Mouse (Mus musculus) 416B (cell line): ENCODE measurements around the gene Arntl2.

Experiments used
- DNase-seq: peaks from one replicate; pipeline ENCODE4 v3.0.0; 2011; ENCODE audit warnings: low read depth

The Arntl2 gene

GRCm38 (mm10) chr6:146850050-146850449 lies 54.2 kb downstream of the Arntl2 start, which contains the start of gene Smco2:
Gene Smco2 (plus strand): TSS chr6:146850104.
- DNase-seq: no peak

GRCm38 (mm10) chr6:146851916-146852315 lies 56.1 kb downstream of the Arntl2 start:
- no peak for DNase-seq

GRCm38 (mm10) chr6:146852739-146853138 lies 56.9 kb downstream of the Arntl2 start:
- no peak for DNase-seq

GRCm38 (mm10) chr6:146855185-146855584 lies 59.3 kb downstream of the Arntl2 start:
- no peak for DNase-seq

GRCm38 (mm10) chr6:146857386-146857785 lies 61.5 kb downstream of the Arntl2 start:
- no peak for DNase-seq

- DNase-seq: peak; percentile 77
These were observed 67.3 kb downstream of the Arntl2 start for GRCm38 (mm10) chr6:146863154-146863553.

GRCm38 (mm10) chr6:146864370-146864769 lies 68.5 kb downstream of the Arntl2 start:
- DNase-seq: peak; percentile 30

- peak; percentile 63 for DNase-seq
These were observed 69.8 kb downstream of the Arntl2 start for GRCm38 (mm10) chr6:146865701-146866100.

GRCm38 (mm10) chr6:146871975-146872374 lies 76.1 kb downstream of the Arntl2 start:
- no peak for DNase-seq

GRCm38 (mm10) chr6:146874415-146874814 lies 78.6 kb downstream of the Arntl2 start:
- DNase-seq: no peak

GRCm38 (mm10) chr6:146876820-146877219 lies 81.0 kb downstream of the Arntl2 start:
- no peak for DNase-seq

GRCm38 (mm10) chr6:146877425-146878045 lies 81.7 kb downstream of the Arntl2 start:
- DNase-seq: no peak

GRCm38 (mm10) chr6:146878926-146879325 lies 83.1 kb downstream of the Arntl2 start:
- no peak for DNase-seq

- DNase-seq: no peak
These were observed 84.0 kb downstream of the Arntl2 start for GRCm38 (mm10) chr6:146879856-146880255.

- DNase-seq: no peak
These were observed 84.4 kb downstream of the Arntl2 start for GRCm38 (mm10) chr6:146880296-146880695.

- DNase-seq: no peak
These were observed 86.3 kb downstream of the Arntl2 start for GRCm38 (mm10) chr6:146881896-146882770.
